14 mouse cellular contexts compared by ENCODE assay signal in the genomic region with DNA sequence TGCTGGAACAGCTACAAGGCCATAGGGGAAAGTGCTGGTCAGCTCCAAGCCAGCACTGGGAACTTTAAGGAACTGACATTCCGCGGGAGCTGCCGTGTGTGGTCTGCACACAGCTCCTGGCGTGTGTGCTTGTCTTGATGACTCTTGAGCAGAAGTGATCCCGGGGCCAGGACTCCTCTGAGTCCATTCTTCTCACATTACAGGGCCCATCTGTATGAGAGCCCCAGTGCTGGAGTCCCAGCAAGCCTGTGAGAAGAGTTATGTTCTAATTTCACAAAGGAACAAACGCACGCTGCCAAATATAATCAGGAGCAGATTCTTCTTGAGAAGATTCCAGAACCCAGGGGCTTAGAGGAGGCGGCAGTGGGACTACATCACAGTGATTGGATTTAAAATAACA. TPM values are rescaled to one million over a fixed set of nuclear protein-coding genes. Genes with fewer than 3 reads are reported as not detected.
DNase-seq lines count a peak whose midpoint lies in the region; ATAC-seq and TF ChIP-seq lines count a peak whose summit lies in the region.
"Had no signal": no experiment of that assay in that cellular context is flagged by ENCODE, and none has a peak within 500 bp of the region (broad histone marks: within the 10 kb centered on the region; RNA-seq: fewer than 3 reads in every experiment).

No protein-coding gene starts in this region.

- H3K4me3 ChIP-seq in intestine, embryonic 14.5 days (ENCODE audit: low read depth, low read length) = no peak overlapping the region
- no peak overlapping the region for H3K4me3 ChIP-seq in intestine, postnatal 0 days (ENCODE audit: low read depth, low read length)
- no peak overlapping the region for H3K4me3 ChIP-seq in embryonic facial prominence, embryonic 13.5 days
- H3K4me3 ChIP-seq: forebrain, embryonic 12.5 days; heart, embryonic 13.5 days; layer of hippocampus, adult 2 months; neural tube, embryonic 13.5 days had no signal

- no peak for ATAC-seq in intestine, embryonic 14.5 days (replicated peaks; ENCODE audit: low FRiP score, low TSS enrichment, low read depth)
- no peak for ATAC-seq in intestine, postnatal 0 days
- ATAC-seq in embryonic facial prominence, embryonic 13.5 days (ENCODE audit: insufficient number of reproducible peaks, insufficient read depth, low FRiP score, low TSS enrichment, low read depth) = no peak
- no peak for ATAC-seq in erythroblast, adult 5-6 weeks (replicated peaks; ENCODE audit: low FRiP score, poor library complexity, severe bottlenecking)

- no peaks in the 10 kb centered on the region for H3K36me3 ChIP-seq in intestine, embryonic 14.5 days (ENCODE audit: control insufficient read depth, insufficient read depth, low read length)
- H3K36me3 ChIP-seq in intestine, postnatal 0 days (ENCODE audit: control insufficient read depth, insufficient read depth) = no peaks in the 10 kb centered on the region
- H3K36me3 ChIP-seq in embryonic facial prominence, embryonic 13.5 days = no peaks in the 10 kb centered on the region
- H3K36me3 ChIP-seq: forebrain, embryonic 12.5 days; heart, embryonic 13.5 days; neural tube, embryonic 13.5 days had no signal

- WGBS in intestine, embryonic 14.5 days = 15% methylated on average over 8 of the region's 8 CpGs
- WGBS in intestine, postnatal 0 days = 37% methylated on average over 8 of the region's 8 CpGs
- 17% methylated on average over 8 of the region's 8 CpGs for WGBS in embryonic facial prominence, embryonic 13.5 days

- no peak overlapping the region for H3K27ac ChIP-seq in intestine, embryonic 14.5 days (ENCODE audit: low read depth)
- H3K27ac ChIP-seq in intestine, postnatal 0 days (ENCODE audit: low read depth, low read length) = no peak overlapping the region
- peak overlapping the region; percentile 60 for H3K27ac ChIP-seq in embryonic facial prominence, embryonic 13.5 days
- H3K27ac ChIP-seq: forebrain, embryonic 12.5 days; heart, embryonic 13.5 days; layer of hippocampus, adult 2 months; neural tube, embryonic 13.5 days had no signal

- no peak overlapping the region for H3K4me2 ChIP-seq in intestine, embryonic 14.5 days (ENCODE audit: low read length)
- H3K4me2 ChIP-seq in intestine, postnatal 0 days (replicated peaks; ENCODE audit: low read depth) = no peak overlapping the region
- H3K4me2 ChIP-seq in embryonic facial prominence, embryonic 13.5 days = peak overlapping the region; percentile 32
- H3K4me2 ChIP-seq: forebrain, embryonic 12.5 days; heart, embryonic 13.5 days; neural tube, embryonic 13.5 days had no signal

- no peak overlapping the region for H3K9ac ChIP-seq in intestine, embryonic 14.5 days (ENCODE audit: low read length)
- no peak overlapping the region for H3K9ac ChIP-seq in intestine, postnatal 0 days (ENCODE audit: low read depth, low read length)
- H3K9ac ChIP-seq in embryonic facial prominence, embryonic 13.5 days = no peak overlapping the region
- H3K9ac ChIP-seq: forebrain, embryonic 12.5 days; heart, embryonic 13.5 days; neural tube, embryonic 13.5 days had no signal

- no peak for TF ChIP-seq CTCF in intestine, postnatal 0 days (IDR thresholded peaks at IDR 0.05; ENCODE audit: low read depth)

- no peaks in the 10 kb centered on the region for H3K4me1 ChIP-seq in intestine, embryonic 14.5 days (replicated peaks; ENCODE audit: control insufficient read depth, insufficient read depth, low read length)
- H3K4me1 ChIP-seq in intestine, postnatal 0 days (replicated peaks; ENCODE audit: control insufficient read depth, insufficient read depth, low read length) = no peaks in the 10 kb centered on the region
- peaks cover 12% of the 10 kb centered on the region for H3K4me1 ChIP-seq in embryonic facial prominence, embryonic 13.5 days
- H3K4me1 ChIP-seq: forebrain, embryonic 12.5 days; heart, embryonic 13.5 days; neural tube, embryonic 13.5 days had no signal

- no peaks in the 10 kb centered on the region for H3K9me3 ChIP-seq in intestine, embryonic 14.5 days (ENCODE audit: control insufficient read depth, low read length)
- no peaks in the 10 kb centered on the region for H3K9me3 ChIP-seq in intestine, postnatal 0 days (ENCODE audit: control insufficient read depth)
- no peaks in the 10 kb centered on the region for H3K9me3 ChIP-seq in embryonic facial prominence, embryonic 13.5 days
- H3K9me3 ChIP-seq: forebrain, embryonic 12.5 days; heart, embryonic 13.5 days; neural tube, embryonic 13.5 days had no signal

- H3K27me3 ChIP-seq in intestine, embryonic 14.5 days (replicated peaks; ENCODE audit: control insufficient read depth, insufficient read depth, low read length) = no peaks in the 10 kb centered on the region
- H3K27me3 ChIP-seq in intestine, postnatal 0 days (replicated peaks; ENCODE audit: control insufficient read depth, insufficient read depth, low read length) = no peaks in the 10 kb centered on the region
- no peaks in the 10 kb centered on the region for H3K27me3 ChIP-seq in embryonic facial prominence, embryonic 13.5 days
- H3K27me3 ChIP-seq: CH12.LX; forebrain, embryonic 12.5 days; heart, embryonic 13.5 days; neural tube, embryonic 13.5 days had no signal

- DNase-seq in intestine, embryonic 14.5 days (ENCODE audit: low spot score) = peak; percentile 58
- DNase-seq in ZHBTc4 (ENCODE audit: low read depth, low spot score) = peak; percentile 7
- peak; percentile 12 for DNase-seq in lung, postnatal 14 days
- DNase-seq in testis, postnatal 10 days (ENCODE audit: low spot score) = no peak
- DNase-seq in right cerebral cortex, postnatal 14 days = no peak
- DNase-seq: cerebellum, adult 2 months had no signal

RNA-seq across cellular contexts. Expression of a gene that starts 34.2 kb away (rescaled TPM):
- polyA plus RNA-seq in intestine, embryonic 14.5 days (2014; fragmentation: Nextera tagmentation; extraction: Ambion mirVana) = 25.3 and 26.4 TPM in 2 replicates
- polyA plus RNA-seq in intestine, postnatal 0 days (2015; fragmentation: Nextera tagmentation; extraction: Ambion mirVana) = 13.3 and 13.9 TPM in 2 replicates
- 26.4 and 32.3 TPM in 2 replicates for polyA plus RNA-seq in embryonic facial prominence, embryonic 13.5 days (2015; fragmentation: Nextera tagmentation; extraction: Ambion mirVana)
- 4.2 and 6.7 TPM in 2 replicates for total RNA-seq in erythroblast, adult 5-6 weeks (2015; ENCODE audit: low replicate concordance)
- total RNA-seq in erythroblast, adult 5-6 weeks (2017; ENCODE audit: low replicate concordance) = 4.2 and 5.2 TPM in 2 replicates

Comparison
In these comparisons a context has a peak if more than half of its experiments do, and no peak if none do; other contexts are left out.
1. DNase-seq: peak in intestine, embryonic 14.5 days (single experiment), ZHBTc4 (single experiment) and lung, postnatal 14 days (single experiment); none in testis, postnatal 10 days (single experiment) and right cerebral cortex, postnatal 14 days (single experiment).